Mouse (Mus musculus) lung, adult 2 months (tissue): ENCODE measurements around the gene Hhatl.

Experiments used
- CTCF ChIP-seq: fragments of 200-500 bp; IDR thresholded peaks from 2 replicates; pipeline ENCODE4 v1.5.1; 2011; ENCODE audit warnings: mild to moderate bottlenecking, low read length, control low read depth; ENCODE audit not compliant: insufficient read depth
- POLR2A ChIP-seq: fragments of 200-500 bp; IDR thresholded peaks from 2 replicates; pipeline ENCODE4 v1.6.1; 2011; ENCODE audit warnings: low read depth, mild to moderate bottlenecking, control low read depth, low read length, borderline replicate concordance; ENCODE audit errors: extremely low read depth

DNA sequence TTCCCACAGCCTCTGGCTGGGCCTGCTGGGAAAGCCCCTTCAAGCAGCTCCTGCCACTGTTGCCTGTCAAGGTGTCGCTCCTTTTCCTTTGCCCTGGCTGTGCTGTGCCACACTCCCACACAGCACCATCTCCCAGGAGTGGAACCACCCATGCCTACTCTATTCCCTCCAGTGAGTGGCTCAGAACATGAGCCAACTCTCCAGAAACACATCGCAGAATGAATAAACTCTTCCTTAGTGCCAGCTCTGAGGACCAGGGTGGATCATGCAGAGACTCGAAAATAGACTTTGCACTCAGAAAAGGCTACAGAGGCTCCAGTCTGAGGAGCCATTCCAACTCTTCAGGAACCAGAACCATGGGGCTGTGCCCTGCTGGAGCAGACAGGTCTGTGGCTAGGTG, 34.0 kb upstream of the Hhatl start:
- no peak for TF ChIP-seq CTCF
- TF ChIP-seq POLR2A: no peak
